Comparison of ENCODE assay signal across 9 mouse cellular contexts in the genomic region with DNA sequence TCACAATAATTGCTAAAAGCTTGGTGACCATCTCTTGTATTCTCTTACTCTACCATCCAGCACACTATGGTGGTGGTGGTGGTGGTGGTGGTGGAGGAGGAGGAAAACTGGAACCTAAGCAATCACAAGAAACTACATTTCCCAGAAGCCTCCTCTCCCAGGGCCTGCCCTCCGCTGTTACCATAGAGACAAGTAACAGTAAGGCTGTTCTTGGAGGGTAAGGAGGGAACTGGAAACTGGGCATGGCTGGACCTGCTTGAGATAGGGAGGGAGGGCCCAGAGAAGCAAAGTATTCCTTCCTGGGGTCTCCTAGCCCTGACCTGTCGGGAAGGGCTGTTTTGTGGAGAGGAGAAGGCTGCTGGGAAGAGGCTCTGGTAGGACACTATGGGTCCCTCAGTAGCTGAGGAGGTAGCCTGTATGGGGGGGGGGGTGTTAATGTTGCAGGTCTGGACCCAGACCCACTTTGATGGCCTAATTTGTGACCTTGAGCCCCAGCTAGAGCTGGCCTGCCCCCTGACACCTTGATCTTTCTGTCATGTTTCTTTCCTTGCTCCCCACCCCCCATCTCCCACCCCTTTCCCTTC. TPM values are rescaled to one million over a fixed set of nuclear protein-coding genes. Genes with fewer than 3 reads are reported as not detected.
DNase-seq lines count a peak whose midpoint lies in the region; ATAC-seq and TF ChIP-seq lines count a peak whose summit lies in the region.
"Had no signal": no experiment of that assay in that cellular context is flagged by ENCODE, and none has a peak within 500 bp of the region (broad histone marks: within the 10 kb centered on the region; RNA-seq: fewer than 3 reads in every experiment).

TSS of gene Drc7 (plus strand) at position 177 of the 584 bp plus-strand sequence.

- H3K36me3 ChIP-seq in hindbrain, embryonic 11.5 days (ENCODE audit: control insufficient read depth, insufficient read depth, low read length): no peaks in the 10 kb centered on the region
- H3K36me3 ChIP-seq in hindbrain, embryonic 10.5 days: no peaks in the 10 kb centered on the region
- H3K36me3 ChIP-seq in G1E (replicated peaks): no peaks in the 10 kb centered on the region
- H3K36me3 ChIP-seq in forebrain, embryonic 11.5 days (ENCODE audit: control insufficient read depth, insufficient read depth, low read length): no peaks in the 10 kb centered on the region
- no peaks in the 10 kb centered on the region for H3K36me3 ChIP-seq in lung, embryonic 14.5 days (ENCODE audit: insufficient read depth)
- no peaks in the 10 kb centered on the region for H3K36me3 ChIP-seq in stomach, embryonic 16.5 days (ENCODE audit: control insufficient read depth, insufficient read depth, low read length)

- H3K4me2 ChIP-seq in hindbrain, embryonic 11.5 days (replicated peaks; ENCODE audit: low read depth, low read length): no peak within 1 kb of the TSS
- no peak within 1 kb of the TSS for H3K4me2 ChIP-seq in forebrain, embryonic 11.5 days (ENCODE audit: low read depth, low read length, severe bottlenecking)
- H3K4me2 ChIP-seq in lung, embryonic 14.5 days: no peak within 1 kb of the TSS
- H3K4me2 ChIP-seq in stomach, embryonic 16.5 days (ENCODE audit: low read depth, low read length): no peak within 1 kb of the TSS

- peak; percentile 44 for DNase-seq in hindbrain, embryonic 11.5 days (ENCODE audit: low spot score)
- DNase-seq in hindbrain, embryonic 10.5 days (ENCODE audit: low spot score): no peak
- DNase-seq in G1E (ENCODE audit: low spot score): peak; percentile 5
- DNase-seq in forebrain, embryonic 11.5 days (ENCODE audit: low spot score): no peak
- DNase-seq in lung, embryonic 14.5 days: peak; percentile 41
- DNase-seq in thymus, postnatal 25 days: no peak
- DNase-seq in cerebellum, adult 9-11 months: no peak

- H3K4me1 ChIP-seq in hindbrain, embryonic 11.5 days (replicated peaks; ENCODE audit: control insufficient read depth, insufficient read depth, low read length): no peaks in the 10 kb centered on the region
- 0 out of 2 replicates have a peak, but pooled peaks cover 3% of the 10 kb centered on the region for H3K4me1 ChIP-seq in hindbrain, embryonic 10.5 days (replicated peaks)
- no peaks in the 10 kb centered on the region for H3K4me1 ChIP-seq in G1E (ENCODE audit: insufficient read depth, low read depth, low read length)
- H3K4me1 ChIP-seq in forebrain, embryonic 11.5 days (replicated peaks; ENCODE audit: control insufficient read depth, insufficient read depth, low read length): no peaks in the 10 kb centered on the region
- no peaks in the 10 kb centered on the region for H3K4me1 ChIP-seq in lung, embryonic 14.5 days (ENCODE audit: insufficient read depth)
- no peaks in the 10 kb centered on the region for H3K4me1 ChIP-seq in stomach, embryonic 16.5 days (ENCODE audit: control insufficient read depth, insufficient read depth, low read length)

- peak; percentile 66; the same call in 1 of the 2 replicates for ATAC-seq in hindbrain, embryonic 11.5 days (ENCODE audit: low FRiP score)
- no peak for ATAC-seq in G1E (ENCODE audit: extremely low read depth, insufficient number of reproducible peaks, low FRiP score, poor library complexity, severe bottlenecking)
- peak; percentile 27; the same call in 1 of the 2 replicates for ATAC-seq in forebrain, embryonic 11.5 days (replicated peaks; ENCODE audit: low FRiP score)
- peak; percentile 82; the same call in 1 of the 2 replicates for ATAC-seq in lung, embryonic 14.5 days (ENCODE audit: insufficient read depth)
- ATAC-seq in stomach, embryonic 16.5 days (ENCODE audit: insufficient read depth, low FRiP score): peak; percentile 33; the same call in 1 of the 2 replicates

- no peak within 1 kb of the TSS for H3K4me3 ChIP-seq in hindbrain, embryonic 11.5 days (ENCODE audit: low read depth, low read length)
- no peak within 1 kb of the TSS for H3K4me3 ChIP-seq in hindbrain, embryonic 10.5 days
- H3K4me3 ChIP-seq in G1E (ENCODE audit: low read depth, low read length): no peak within 1 kb of the TSS
- H3K4me3 ChIP-seq in forebrain, embryonic 11.5 days (ENCODE audit: low read depth, low read length): no peak within 1 kb of the TSS
- H3K4me3 ChIP-seq in lung, embryonic 14.5 days (ENCODE audit: low read depth, low read length): no peak within 1 kb of the TSS
- no peak within 1 kb of the TSS for H3K4me3 ChIP-seq in stomach, embryonic 16.5 days (replicated peaks; ENCODE audit: low read length)

- TF ChIP-seq CTCF in G1E (IDR thresholded peaks at IDR 0.05; ENCODE audit: low read depth, low read length): no peak
- TF ChIP-seq CTCF in lung, embryonic 14.5 days (IDR thresholded peaks at IDR 0.05; ENCODE audit: low read depth): no peak

- H3K27me3 ChIP-seq in hindbrain, embryonic 11.5 days (ENCODE audit: control insufficient read depth, insufficient read depth, low read length): no peaks in the 10 kb centered on the region
- no peaks in the 10 kb centered on the region for H3K27me3 ChIP-seq in hindbrain, embryonic 10.5 days (ENCODE audit: insufficient read depth, poor library complexity, severe bottlenecking)
- peaks cover 26% of the 10 kb centered on the region for H3K27me3 ChIP-seq in G1E (ENCODE audit: insufficient read depth, low read length)
- no peaks in the 10 kb centered on the region for H3K27me3 ChIP-seq in forebrain, embryonic 11.5 days (ENCODE audit: control insufficient read depth, insufficient read depth, low read length)
- no peaks in the 10 kb centered on the region for H3K27me3 ChIP-seq in lung, embryonic 14.5 days (ENCODE audit: insufficient read depth, low read length)
- no peaks in the 10 kb centered on the region for H3K27me3 ChIP-seq in stomach, embryonic 16.5 days (ENCODE audit: control insufficient read depth, insufficient read depth, low read length)

- 25% methylated on average over 2 of the region's 2 CpGs for WGBS in hindbrain, embryonic 11.5 days
- WGBS in hindbrain, embryonic 10.5 days: 25% methylated on average over 2 of the region's 2 CpGs
- 20% methylated on average over 2 of the region's 2 CpGs for WGBS in forebrain, embryonic 11.5 days
- 20% methylated on average over 2 of the region's 2 CpGs for WGBS in lung, embryonic 14.5 days
- 30% methylated on average over 2 of the region's 2 CpGs for WGBS in stomach, embryonic 16.5 days

- no peaks in the 10 kb centered on the region for H3K9me3 ChIP-seq in hindbrain, embryonic 11.5 days (ENCODE audit: control insufficient read depth, low read length)
- H3K9me3 ChIP-seq in hindbrain, embryonic 10.5 days: no peaks in the 10 kb centered on the region
- no peaks in the 10 kb centered on the region for H3K9me3 ChIP-seq in G1E (replicated peaks)
- no peaks in the 10 kb centered on the region for H3K9me3 ChIP-seq in forebrain, embryonic 11.5 days (ENCODE audit: control insufficient read depth, low read length)
- H3K9me3 ChIP-seq in lung, embryonic 14.5 days (ENCODE audit: low read depth, low read length): no peaks in the 10 kb centered on the region
- no peaks in the 10 kb centered on the region for H3K9me3 ChIP-seq in stomach, embryonic 16.5 days (replicated peaks; ENCODE audit: control insufficient read depth, low read length)

- no peak within 1 kb of the TSS for H3K9ac ChIP-seq in hindbrain, embryonic 11.5 days (ENCODE audit: low read depth, low read length)
- H3K9ac ChIP-seq in forebrain, embryonic 11.5 days (ENCODE audit: low read length): no peak within 1 kb of the TSS
- H3K9ac ChIP-seq in lung, embryonic 14.5 days: no peak within 1 kb of the TSS
- no peak within 1 kb of the TSS for H3K9ac ChIP-seq in stomach, embryonic 16.5 days (ENCODE audit: low read length)

- H3K27ac ChIP-seq in hindbrain, embryonic 11.5 days (ENCODE audit: low read depth, low read length): no peak within 1 kb of the TSS
- no peak within 1 kb of the TSS for H3K27ac ChIP-seq in hindbrain, embryonic 10.5 days
- H3K27ac ChIP-seq in forebrain, embryonic 11.5 days (ENCODE audit: low read depth, low read length): no peak within 1 kb of the TSS
- no peak within 1 kb of the TSS for H3K27ac ChIP-seq in lung, embryonic 14.5 days (ENCODE audit: low read depth)
- no peak within 1 kb of the TSS for H3K27ac ChIP-seq in stomach, embryonic 16.5 days (ENCODE audit: low read length)

RNA-seq across cellular contexts. Expression of gene Drc7, which starts in this region (rescaled TPM):
- 1.0 and 1.2 TPM in 2 replicates for polyA plus RNA-seq in hindbrain, embryonic 11.5 days (2014; fragmentation: Nextera tagmentation; extraction: Ambion mirVana)
- polyA plus RNA-seq in hindbrain, embryonic 10.5 days (2016; fragmentation: Nextera tagmentation; extraction: Ambion mirVana): 0.68 and 0.88 TPM in 2 replicates
- not detected in 2 replicates for total RNA-seq in G1E (2014; fragmentation: Nextera tagmentation)
- total RNA-seq in G1E (2017): 0.05 TPM in 1 of 2 replicates, not detected in the other
- 0.02 TPM in 1 of 2 replicates, not detected in the other for polyA plus RNA-seq in G1E (2012)
- polyA plus RNA-seq in forebrain, embryonic 11.5 days (2014; fragmentation: Nextera tagmentation; extraction: Ambion mirVana): 0.12 TPM in 1 of 2 replicates, not detected in the other
- 0.07 TPM in 1 of 2 replicates, not detected in the other for polyA plus RNA-seq in lung, embryonic 14.5 days (2014; fragmentation: Nextera tagmentation; extraction: Ambion mirVana)
- polyA plus RNA-seq in stomach, embryonic 16.5 days (2015; fragmentation: Nextera tagmentation; extraction: Ambion mirVana): 0.14 TPM in 1 of 2 replicates, not detected in the other
- total RNA-seq: heart, postnatal 10 days had no signal

Comparison
In these comparisons a context has a peak if more than half of its experiments do, and no peak if none do; other contexts are left out.
1. Peak in DNase-seq in G1E; RNA of the gene not detected or under 1 TPM.
2. Peak in ATAC-seq in forebrain, embryonic 11.5 days; RNA of the gene not detected or under 1 TPM.
3. Peak in DNase-seq and ATAC-seq in lung, embryonic 14.5 days; RNA of the gene not detected or under 1 TPM.
4. Peak in ATAC-seq in stomach, embryonic 16.5 days; RNA of the gene not detected or under 1 TPM.